Mouse (Mus musculus): ENCODE measurements around the gene Irf1. TPM values are rescaled to one million over a fixed set of nuclear protein-coding genes. Genes with fewer than 3 reads are reported as not detected.

Gene Irf1
- polyA plus RNA-seq, 1 experiment = 5.6 TPM

DNA sequence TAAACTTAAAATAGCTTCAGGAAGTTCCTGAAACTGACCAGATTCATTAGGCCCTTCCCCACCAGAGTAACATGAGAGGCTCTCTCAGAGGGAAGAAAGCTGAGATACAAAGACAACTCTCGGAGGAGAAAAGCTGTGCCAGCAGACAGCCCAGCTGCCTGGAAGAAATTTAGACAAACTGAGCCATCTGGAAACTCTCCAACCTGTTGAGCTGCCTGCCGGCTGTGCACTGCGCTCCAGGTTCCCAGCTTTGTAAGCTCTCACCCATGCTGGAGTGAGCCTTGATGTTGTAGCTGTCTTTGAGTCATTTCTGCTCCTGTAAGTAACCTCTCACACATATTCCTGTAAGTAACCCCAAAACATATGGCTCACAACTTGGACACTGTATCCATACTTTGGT, 23.2 kb downstream of the Irf1 start:
- H3K4me3 ChIP-seq (replicated peaks; ENCODE audit: insufficient read depth, low read depth, low read length) = no peak overlapping the region
- peaks cover 6% of the 10 kb centered on the region for H3K4me1 ChIP-seq (ENCODE audit: control insufficient read depth, insufficient read depth, low read length)
- no peak overlapping the region for H3K27ac ChIP-seq (ENCODE audit: insufficient read depth, low read length)
- H3K27me3 ChIP-seq (ENCODE audit: control insufficient read depth, insufficient read depth, low read length) = no peaks in the 10 kb centered on the region
- no peak for DNase-seq
- no peak for TF ChIP-seq POLR2A (IDR thresholded peaks at IDR 0.05; ENCODE audit: borderline replicate concordance, insufficient read depth, low read length)
- TF ChIP-seq CTCF (IDR thresholded peaks at IDR 0.05; ENCODE audit: borderline replicate concordance, insufficient read depth, low read depth, low read length) = no peak
- 52% methylated on average over 3 of the region's 3 CpGs for WGBS

DNA sequence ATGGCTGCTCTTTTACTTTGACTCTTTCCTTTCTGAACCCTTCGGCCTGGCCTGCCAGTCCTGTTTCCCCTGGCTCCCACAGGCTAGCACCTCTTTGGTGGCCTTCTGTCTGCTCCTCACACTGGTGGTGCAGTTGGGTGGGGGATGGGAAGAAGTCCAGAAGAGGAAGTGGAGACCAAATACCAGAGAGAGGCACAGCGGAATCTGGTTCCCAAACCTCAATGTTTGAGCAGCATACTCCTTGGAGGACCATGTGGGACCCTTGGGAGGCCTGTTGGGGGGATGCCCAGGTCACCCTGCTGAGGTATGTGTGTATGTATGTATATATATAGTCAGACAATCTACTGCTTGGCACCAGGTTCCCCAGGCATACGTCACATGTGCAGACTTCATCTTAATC, 24.2 kb downstream of the Irf1 start:
- no peak overlapping the region for H3K4me3 ChIP-seq (replicated peaks; ENCODE audit: insufficient read depth, low read depth, low read length)
- TF ChIP-seq CTCF (IDR thresholded peaks at IDR 0.05; ENCODE audit: borderline replicate concordance, insufficient read depth, low read depth, low read length) = no peak
- no peak for TF ChIP-seq POLR2A (IDR thresholded peaks at IDR 0.05; ENCODE audit: borderline replicate concordance, insufficient read depth, low read length)
- H3K27ac ChIP-seq (ENCODE audit: insufficient read depth, low read length) = no peak overlapping the region
- peaks cover 6% of the 10 kb centered on the region for H3K4me1 ChIP-seq (ENCODE audit: control insufficient read depth, insufficient read depth, low read length)
- DNase-seq = no peak
- 56% methylated on average over 3 of the region's 3 CpGs for WGBS
- H3K27me3 ChIP-seq (ENCODE audit: control insufficient read depth, insufficient read depth, low read length) = no peaks in the 10 kb centered on the region

GRCm38 (mm10) chr11:53794671-53795557, 25.1 kb downstream of the Irf1 start:
- no peak overlapping the region for H3K27ac ChIP-seq (ENCODE audit: insufficient read depth, low read length)
- peak; percentile 35 to 69 for DNase-seq
- no peaks in the 10 kb centered on the region for H3K27me3 ChIP-seq (ENCODE audit: control insufficient read depth, insufficient read depth, low read length)
- H3K4me3 ChIP-seq (replicated peaks; ENCODE audit: insufficient read depth, low read depth, low read length) = no peak overlapping the region
- TF ChIP-seq POLR2A (IDR thresholded peaks at IDR 0.05; ENCODE audit: borderline replicate concordance, insufficient read depth, low read length) = no peak
- no peak for TF ChIP-seq CTCF (IDR thresholded peaks at IDR 0.05; ENCODE audit: borderline replicate concordance, insufficient read depth, low read depth, low read length)
- WGBS = 58% methylated on average over 25 of the region's 25 CpGs
- peaks cover 6% of the 10 kb centered on the region for H3K4me1 ChIP-seq (ENCODE audit: control insufficient read depth, insufficient read depth, low read length)

DNA sequence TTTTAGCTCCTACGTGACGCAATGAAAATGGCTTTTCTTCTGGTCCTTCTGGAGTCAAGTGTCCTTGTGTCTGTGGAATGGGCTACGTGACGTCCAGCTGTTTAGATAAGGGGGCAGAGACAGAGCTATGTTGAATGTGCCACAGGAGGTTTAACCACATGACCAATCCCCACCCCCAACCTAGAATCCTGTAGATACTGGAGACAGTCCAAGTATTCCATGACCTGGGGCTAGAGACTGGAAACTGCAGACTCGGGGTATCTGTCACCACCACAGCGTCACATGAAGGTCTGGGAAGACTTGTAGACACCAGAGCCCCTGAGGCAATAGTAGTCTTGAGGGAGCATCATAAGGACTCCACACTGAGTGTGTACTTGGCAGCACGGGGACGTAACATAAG, 26.0 kb downstream of the Irf1 start:
- no peak for DNase-seq
- H3K4me1 ChIP-seq (ENCODE audit: control insufficient read depth, insufficient read depth, low read length) = peaks cover 6% of the 10 kb centered on the region
- TF ChIP-seq POLR2A (IDR thresholded peaks at IDR 0.05; ENCODE audit: borderline replicate concordance, insufficient read depth, low read length) = no peak
- no peak for TF ChIP-seq CTCF (IDR thresholded peaks at IDR 0.05; ENCODE audit: borderline replicate concordance, insufficient read depth, low read depth, low read length)
- H3K27ac ChIP-seq (ENCODE audit: insufficient read depth, low read length) = no peak overlapping the region
- no peak overlapping the region for H3K4me3 ChIP-seq (replicated peaks; ENCODE audit: insufficient read depth, low read depth, low read length)
- H3K27me3 ChIP-seq (ENCODE audit: control insufficient read depth, insufficient read depth, low read length) = no peaks in the 10 kb centered on the region
- 89% methylated on average over 8 of the region's 8 CpGs for WGBS

- no peak overlapping the region; the same call in 1 of the 2 replicates for H3K27ac ChIP-seq (ENCODE audit: insufficient read depth, low read length)
- peaks cover 6% of the 10 kb centered on the region for H3K4me1 ChIP-seq (ENCODE audit: control insufficient read depth, insufficient read depth, low read length)
- 54% methylated on average over 12 of the region's 12 CpGs for WGBS
- TF ChIP-seq CTCF (IDR thresholded peaks at IDR 0.05; ENCODE audit: borderline replicate concordance, insufficient read depth, low read depth, low read length) (no peak), POLR2A (IDR thresholded peaks at IDR 0.05; ENCODE audit: borderline replicate concordance, insufficient read depth, low read length) (no peak)
- no peak overlapping the region for H3K4me3 ChIP-seq (replicated peaks; ENCODE audit: insufficient read depth, low read depth, low read length)
- DNase-seq = no peak
- no peaks in the 10 kb centered on the region for H3K27me3 ChIP-seq (ENCODE audit: control insufficient read depth, insufficient read depth, low read length)
Observed at GRCm38 (mm10) chr11:53796409-53797151, 26.8 kb downstream of the Irf1 start.

DNA sequence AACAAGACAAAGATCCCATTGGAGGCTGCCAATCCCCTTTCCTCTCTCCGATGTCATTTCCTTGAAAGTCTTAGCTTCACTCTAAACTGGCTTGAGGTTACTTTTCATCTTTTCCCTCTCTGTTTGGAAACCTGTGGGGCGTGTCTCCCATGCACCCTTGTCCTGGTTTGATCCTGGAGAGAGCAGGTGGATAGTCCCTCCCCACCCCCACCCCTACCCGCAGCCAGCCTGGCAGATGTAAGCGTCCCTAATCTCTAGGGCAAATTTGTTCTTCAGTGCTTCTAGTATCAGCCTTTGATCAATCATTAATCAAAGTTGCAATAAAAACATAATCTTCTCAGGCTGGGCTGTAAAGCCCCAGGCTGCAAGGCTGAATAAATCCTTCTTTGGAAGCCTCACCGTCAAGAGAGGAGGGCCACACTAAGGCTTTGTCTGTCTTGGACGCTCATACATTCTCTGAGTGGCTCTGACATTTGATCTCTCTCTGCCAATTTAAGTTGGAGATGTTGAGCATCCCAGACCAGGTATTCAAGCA, 27.6 kb downstream of the Irf1 start:
- DNase-seq = no peak
- Histone ChIP-seq H3K4me1 (ENCODE audit: control insufficient read depth, insufficient read depth, low read length) (peaks cover 6% of the 10 kb centered on the region), H3K4me3 (replicated peaks; ENCODE audit: insufficient read depth, low read depth, low read length) (no peak overlapping the region), H3K27ac (ENCODE audit: insufficient read depth, low read length) (no peak overlapping the region), H3K27me3 (ENCODE audit: control insufficient read depth, insufficient read depth, low read length) (no peaks in the 10 kb centered on the region)
- 76% methylated on average over 6 of the region's 6 CpGs for WGBS
- no peak for TF ChIP-seq POLR2A (IDR thresholded peaks at IDR 0.05; ENCODE audit: borderline replicate concordance, insufficient read depth, low read length)
- no peak for TF ChIP-seq CTCF (IDR thresholded peaks at IDR 0.05; ENCODE audit: borderline replicate concordance, insufficient read depth, low read depth, low read length)

DNA sequence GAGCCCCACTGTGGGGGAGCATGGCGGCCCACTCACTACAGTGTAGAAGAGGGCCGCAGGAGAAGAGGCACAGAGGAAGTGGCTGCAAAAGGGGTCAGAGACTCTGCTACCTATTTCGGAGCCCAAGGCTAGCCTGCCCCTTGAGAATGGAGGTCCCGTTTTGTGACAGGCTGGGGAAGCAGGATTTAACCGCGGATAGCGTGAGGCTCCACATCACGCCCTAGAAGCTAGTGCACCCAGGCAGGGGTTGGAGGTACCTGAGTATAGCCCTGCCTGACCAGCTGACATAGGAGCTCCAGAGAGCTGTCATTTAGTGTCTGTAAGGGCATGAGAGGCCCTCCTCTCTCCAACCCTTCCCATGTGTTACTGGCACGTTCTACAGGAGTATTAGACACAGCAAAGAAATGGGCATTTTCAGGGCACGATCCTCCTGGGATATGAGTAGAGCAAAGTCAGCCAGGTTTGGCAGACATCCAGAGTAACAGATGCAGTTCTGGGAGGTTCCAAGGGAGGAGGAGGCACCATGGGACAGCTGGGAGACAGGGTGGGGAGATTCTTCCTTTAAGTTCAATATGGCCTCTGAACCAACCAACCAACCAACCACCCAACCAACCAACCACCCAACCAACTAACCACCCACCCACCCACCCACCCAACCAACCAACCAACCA, 28.4 kb downstream of the Irf1 start:
- TF ChIP-seq POLR2A (IDR thresholded peaks at IDR 0.05; ENCODE audit: borderline replicate concordance, insufficient read depth, low read length) = no peak
- TF ChIP-seq CTCF (IDR thresholded peaks at IDR 0.05; ENCODE audit: borderline replicate concordance, insufficient read depth, low read depth, low read length) = no peak
- DNase-seq = peak in 1 of 2 experiments; percentile 27
- H3K27ac ChIP-seq (ENCODE audit: insufficient read depth, low read length) = no peak overlapping the region
- no peak overlapping the region for H3K4me3 ChIP-seq (replicated peaks; ENCODE audit: insufficient read depth, low read depth, low read length)
- no peaks in the 10 kb centered on the region for H3K27me3 ChIP-seq (ENCODE audit: control insufficient read depth, insufficient read depth, low read length)
- 73% methylated on average over 10 of the region's 10 CpGs for WGBS
- H3K4me1 ChIP-seq (ENCODE audit: control insufficient read depth, insufficient read depth, low read length) = peaks cover 6% of the 10 kb centered on the region

Data from cerebellum, adult 2 months (tissue).